Mouse (Mus musculus) G1E (cell line): ENCODE measurements around the gene Gm11564. TPM values are rescaled to one million over a fixed set of nuclear protein-coding genes. Genes with fewer than 3 reads are reported as not detected.
"Not testable (repeated sequence)": the region's sequence is repeated elsewhere in the genome, so short reads cannot be mapped to it uniquely, and the experiment has no call there.

Experiments used
- ATAC-seq: 2 replicates; pipeline ENCODE4 v1.8.0; 2016; ENCODE audit warnings: mild to moderate bottlenecking; ENCODE audit not compliant: insufficient number of reproducible peaks, poor library complexity, low FRiP score, severe bottlenecking; ENCODE audit errors: extremely low read depth
- DNase-seq: peaks from one replicate; pipeline ENCODE4 v3.0.0; 2012; ENCODE audit warnings: low spot score
- H3K27me3 ChIP-seq: 2 replicates; pipeline ENCODE4 v1.6.1; 2012; ENCODE audit warnings: mild to moderate bottlenecking, low read length, inconsistent platforms; ENCODE audit not compliant: insufficient read depth
- H3K36me3 ChIP-seq: replicated peaks from 2 replicates; pipeline ENCODE3; 2012; ENCODE audit warnings: mild to moderate bottlenecking, inconsistent platforms
- H3K4me1 ChIP-seq: 2 replicates; pipeline ENCODE4 v1.6.1; 2012; ENCODE audit warnings: low read depth, low read length, inconsistent platforms, mixed read lengths; ENCODE audit not compliant: insufficient read depth
- H3K4me3 ChIP-seq: 2 replicates; pipeline ENCODE4 v1.5.1; 2012; ENCODE audit warnings: low read depth, mild to moderate bottlenecking, inconsistent platforms, low read length, moderate library complexity, mixed read lengths
- H3K9me3 ChIP-seq: replicated peaks from 2 replicates; pipeline ENCODE4 v1.6.1; 2012; ENCODE audit warnings: inconsistent platforms
- CTCF ChIP-seq: IDR thresholded peaks from 2 replicates; pipeline ENCODE4 v1.5.1; 2012; ENCODE audit warnings: low read depth, low read length, inconsistent platforms, mixed read lengths
- GATA1 ChIP-seq: IDR thresholded peaks from 2 replicates; pipeline ENCODE4 v1.6.1; 2012; ENCODE audit warnings: borderline replicate concordance, low read length, inconsistent platforms, mixed read lengths
- GATA2 ChIP-seq: IDR thresholded peaks from 2 replicates; pipeline ENCODE4 v1.6.1; 2012; ENCODE audit warnings: low read depth, low read length, inconsistent platforms, borderline replicate concordance
- POLR2AphosphoS5 ChIP-seq: IDR thresholded peaks from 2 replicates; pipeline ENCODE4 v1.6.1; 2012; ENCODE audit warnings: low read depth, low read length, inconsistent platforms; ENCODE audit not compliant: insufficient replicate concordance
- TAL1 ChIP-seq: conservative IDR thresholded peaks from 2 replicates; pipeline ENCODE4 v1.6.1; 2012; ENCODE audit warnings: low read depth, low read length, inconsistent platforms, mixed read lengths
- polyA plus RNA-seq: library from polyadenylated mRNA; stranded (reverse); fragments of >175 nt; gene quantifications from 2 replicates; pipeline ENCODE4 v1.2.3, GENCODE M21; 2012
- total RNA-seq, 2 experiments: library from RNA; stranded (forward) in 1 of 2; stranded (reverse) in 1 of 2; fragments of 200-1000 nt in 1 of 2; fragments of >200 nt in 1 of 2; fragmentation: Nextera tagmentation in 1 of 2; gene quantifications; 2 replicates each; pipeline ENCODE4 v1.2.3; 2014 to 2017

Gene Gm11564
- not detected in 2 replicates for total RNA-seq (2014; fragmentation: Nextera tagmentation)
- not detected in 2 replicates for total RNA-seq (2017)
- not detected in 2 replicates for polyA plus RNA-seq

DNA sequence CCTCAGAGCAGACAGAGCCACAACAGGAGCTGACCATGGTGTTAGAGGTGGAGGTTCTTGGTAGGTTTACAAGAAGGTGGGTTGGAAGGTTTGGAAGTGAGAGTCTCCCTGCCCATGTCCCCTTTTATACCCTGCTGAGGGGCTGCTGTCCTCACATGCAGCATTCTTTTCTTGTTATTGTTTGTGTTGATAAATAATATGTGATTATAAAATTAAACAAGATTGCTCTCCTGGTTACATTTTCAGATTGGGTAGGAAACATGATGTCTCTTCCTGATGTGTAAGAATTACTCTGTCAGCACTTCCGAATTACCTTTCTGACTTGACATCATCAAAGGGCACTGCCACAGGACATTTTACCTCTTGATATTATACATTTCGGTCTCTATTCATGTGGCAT, at the start of gene Gm11564:
Gm11564 (minus strand) TSS at position 101 of the 400 bp plus-strand sequence.
- H3K36me3 ChIP-seq, ATAC-seq, DNase-seq, H3K27me3 ChIP-seq, H3K4me1 ChIP-seq: not testable (repeated sequence)
- H3K4me3 ChIP-seq, result peak within 1 kb of the TSS; percentile 10; the same call in 1 of the 2 replicates
- H3K9me3 ChIP-seq, result peaks cover 11% of the 10 kb centered on the region

DNA sequence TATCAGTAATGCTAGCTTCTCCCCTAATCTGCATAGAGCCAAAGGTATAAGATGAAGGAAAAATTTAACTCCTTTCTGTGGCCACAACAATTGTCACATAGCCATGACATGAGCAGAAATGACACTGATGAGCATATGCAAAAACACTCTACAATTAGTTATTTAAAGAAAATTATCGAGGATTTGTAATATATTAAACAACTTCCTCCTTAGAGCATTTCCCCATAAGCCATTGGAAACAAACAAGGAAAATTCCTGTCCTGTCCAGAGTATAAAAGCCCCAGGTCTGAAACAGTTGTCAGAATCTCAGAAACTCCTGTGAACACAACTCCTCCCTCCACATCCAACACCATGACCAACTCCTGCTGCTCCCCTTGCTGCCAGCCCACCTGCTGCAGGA, 48.7 kb upstream of the Gm11564 start, which contains the start of gene Gm11559:
Gm11559 (plus strand) TSS at position 301 of the 400 bp plus-strand sequence.
- H3K27me3 ChIP-seq, H3K36me3 ChIP-seq, H3K4me3 ChIP-seq, H3K4me1 ChIP-seq, ATAC-seq, DNase-seq: not testable (repeated sequence)
- peaks cover 20% of the 10 kb centered on the region for H3K9me3 ChIP-seq

GRCm38 (mm10) chr11:99858761-99859160, 43.3 kb upstream of the Gm11564 start:
- Histone ChIP-seq H3K4me3 (no peak overlapping the region), H3K27me3 (no peaks in the 10 kb centered on the region), H3K4me1 (no peaks in the 10 kb centered on the region), H3K9me3 (peaks cover 25% of the 10 kb centered on the region), H3K36me3 (no peaks in the 10 kb centered on the region)
- DNase-seq (no peak), ATAC-seq (no peak)
- TF ChIP-seq TAL1 (no peak), POLR2AphosphoS5 (no peak), GATA2 (no peak), CTCF (no peak), GATA1 (no peak)

DNA sequence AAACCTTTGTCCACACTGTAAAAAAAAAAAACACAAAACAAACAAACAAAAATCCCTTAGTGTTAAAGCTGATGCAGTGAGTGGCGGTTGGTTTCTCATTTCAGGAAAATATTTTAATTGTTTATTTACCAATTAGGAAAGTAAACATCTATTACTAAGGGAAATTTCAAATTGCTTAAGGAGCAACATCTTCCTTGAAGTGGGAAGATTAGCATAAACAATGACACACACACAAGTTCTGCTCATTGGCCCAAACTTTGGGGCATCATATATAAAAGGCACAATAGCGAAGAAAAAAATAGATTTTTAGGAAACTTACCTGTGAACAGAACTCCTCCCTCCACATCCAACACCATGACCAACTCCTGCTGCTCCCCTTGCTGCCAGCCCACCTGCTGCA, 42.2 kb upstream of the Gm11564 start, which contains the start of gene Gm11568:
Gm11568 (plus strand) TSS at position 301 of the 400 bp plus-strand sequence.
- H3K9me3 ChIP-seq, result peaks cover 23% of the 10 kb centered on the region
- TF ChIP-seq TAL1, result no peak
- no peaks in the 10 kb centered on the region for H3K36me3 ChIP-seq
- H3K4me3 ChIP-seq, result no peak within 1 kb of the TSS
- ATAC-seq (no peak), DNase-seq (no peak)
- no peaks in the 10 kb centered on the region for H3K4me1 ChIP-seq
- no peaks in the 10 kb centered on the region for H3K27me3 ChIP-seq

DNA sequence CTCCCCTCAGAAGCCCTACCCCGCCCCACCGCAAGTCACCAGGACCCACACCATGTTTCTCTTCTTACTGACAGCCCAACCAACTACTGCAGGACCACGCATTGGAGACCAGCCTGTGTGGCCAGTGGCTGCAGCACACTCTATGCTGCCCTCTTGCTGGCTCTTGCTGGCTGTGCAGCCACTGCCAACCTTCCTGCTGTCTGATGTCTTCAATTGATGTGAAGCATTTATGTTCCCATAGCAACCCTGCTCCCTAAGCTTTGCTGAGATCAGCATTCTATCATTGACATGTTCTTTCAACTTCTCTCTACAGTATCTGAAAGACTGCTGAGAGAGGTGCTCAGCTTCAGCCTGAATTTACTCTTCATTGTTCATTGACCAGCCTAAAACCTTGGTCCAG, 38.7 kb upstream of the Gm11564 start:
- DNase-seq (no peak), ATAC-seq (no peak)
- Histone ChIP-seq H3K9me3 (peaks cover 19% of the 10 kb centered on the region), H3K4me1 (no peaks in the 10 kb centered on the region), H3K27me3 (no peaks in the 10 kb centered on the region), H3K4me3 (no peak overlapping the region), H3K36me3 (no peaks in the 10 kb centered on the region)
- no peak for TF ChIP-seq POLR2AphosphoS5
- TF ChIP-seq GATA2, result no peak
- no peak for TF ChIP-seq CTCF
- TF ChIP-seq TAL1, result no peak
- no peak for TF ChIP-seq GATA1

DNA sequence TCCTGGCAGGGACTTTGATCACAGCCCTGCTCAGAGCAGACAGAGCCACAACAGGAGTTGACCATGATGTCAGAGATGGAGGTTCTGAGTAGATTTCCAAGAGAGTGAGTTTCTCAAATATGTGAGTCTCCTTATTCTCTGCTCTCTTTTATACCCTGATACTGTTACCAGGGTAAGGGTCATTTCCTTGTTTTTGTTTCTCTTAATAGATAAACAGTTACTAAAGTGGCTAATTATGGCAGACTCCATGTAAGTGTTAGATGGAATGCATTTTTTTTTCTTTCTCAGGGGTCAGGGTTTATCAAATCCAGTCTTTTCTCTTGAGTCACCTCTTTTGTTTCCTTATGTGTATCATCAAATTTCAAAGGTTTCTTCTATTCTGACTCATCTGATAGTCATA, 36.0 kb upstream of the Gm11564 start, which contains the start of gene Krtap4-16:
Krtap4-16 (minus strand) TSS at position 101 of the 400 bp plus-strand sequence.
- Histone ChIP-seq H3K4me3 (no peak within 1 kb of the TSS), H3K27me3 (no peaks in the 10 kb centered on the region), H3K36me3 (no peaks in the 10 kb centered on the region), H3K9me3 (peaks cover 23% of the 10 kb centered on the region), H3K4me1 (no peaks in the 10 kb centered on the region)
- no peak for TF ChIP-seq GATA1
- DNase-seq, result no peak
- ATAC-seq, result no peak

DNA sequence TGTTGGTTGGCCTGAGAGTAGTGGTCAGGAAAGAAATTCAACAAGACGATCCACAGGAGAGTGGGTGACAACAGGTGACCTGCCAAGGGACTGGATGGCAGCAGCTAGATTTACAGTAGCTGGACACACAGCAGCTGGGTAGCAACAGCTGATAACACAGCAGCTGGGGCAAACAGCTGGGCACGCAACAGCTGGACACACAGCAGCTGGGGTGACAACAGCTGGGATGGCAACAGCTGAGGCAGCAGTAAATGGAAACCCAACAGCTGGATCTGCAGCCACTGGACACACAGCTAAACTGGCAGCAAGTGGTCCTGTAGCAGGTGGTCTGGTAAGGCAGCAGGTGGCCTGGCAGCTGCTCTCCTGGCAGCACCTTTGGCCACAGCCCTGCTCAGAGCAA, 31.3 kb upstream of the Gm11564 start:
- TF ChIP-seq GATA2 (no peak), CTCF (no peak), GATA1 (no peak), TAL1 (no peak), POLR2AphosphoS5 (no peak)
- ATAC-seq, result no peak
- no peaks in the 10 kb centered on the region for H3K36me3 ChIP-seq
- H3K4me1 ChIP-seq, result no peaks in the 10 kb centered on the region
- DNase-seq, result no peak
- H3K9me3 ChIP-seq, result peaks cover 18% of the 10 kb centered on the region
- 0 out of 2 replicates have a peak overlapping the region, but pooled peaks have one; percentile 4 for H3K4me3 ChIP-seq
- H3K27me3 ChIP-seq, result no peaks in the 10 kb centered on the region
